Mouse (Mus musculus) adipose tissue, adult 10 weeks (tissue): ENCODE measurements around the gene Btbd35f15. TPM values are rescaled to one million over a fixed set of nuclear protein-coding genes. Genes with fewer than 3 reads are reported as not detected.

Experiments
- polyA plus RNA-seq: library from polyadenylated mRNA; stranded (reverse); fragments of 350-450 nt; fragmentation: Illumina TruSeq; extraction: RNeasy Lipid Tissue Mini Kit (QIAGEN cat#74804); gene quantifications from one replicate; pipeline ENCODE4 v1.2.3, GENCODE M21; 2014; ENCODE audit warnings: low read depth, low replicate concordance

The Btbd35f15 gene
- polyA plus RNA-seq = 0.19 TPM

GRCm38 (mm10) chrX:33577214-33577613, at the start of gene Btbd35f15:
TSS of gene Btbd35f15 (minus strand) at chrX:33577314.

Other genes with a start within 250 kb of the Btbd35f15 start
- not detected for gene Btbd35f13, start 79.9 kb upstream of the Btbd35f15 start, polyA plus RNA-seq
- not detected for gene Btbd35f14, start 125.0 kb upstream of the Btbd35f15 start, polyA plus RNA-seq